Mouse (Mus musculus): ENCODE results near the gene Akap13. TPM values are rescaled to one million over a fixed set of nuclear protein-coding genes. Genes with fewer than 3 reads are reported as not detected.

The Akap13 gene
- polyA plus RNA-seq, 1 experiment: 51.8 TPM

DNA sequence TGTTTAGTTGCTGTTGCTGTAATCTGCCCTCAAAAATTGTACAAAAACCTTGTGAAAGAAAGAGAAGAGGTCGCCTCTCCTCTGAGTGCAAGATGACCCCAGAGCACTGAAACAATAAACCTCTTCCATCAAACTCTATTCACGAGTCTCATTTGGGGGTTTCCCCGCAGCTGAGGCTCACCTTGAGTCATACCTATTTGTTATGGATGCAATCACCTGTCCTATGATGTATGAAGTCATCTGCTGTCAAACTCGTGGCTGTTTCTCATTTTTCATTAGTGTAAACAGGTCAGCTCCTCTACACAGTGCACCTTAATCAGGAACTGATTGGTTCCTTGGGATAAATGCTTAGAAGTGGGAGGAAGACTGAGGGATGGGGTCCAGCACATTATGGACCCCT is 345.2 kb downstream of the Akap13 start:
- TF ChIP-seq CTCF (IDR thresholded peaks at IDR 0.05; ENCODE audit: borderline replicate concordance, insufficient read depth, low read length): no peak
- TF ChIP-seq POLR2A (IDR thresholded peaks at IDR 0.05; ENCODE audit: low read depth, low read length): no peak
- no peak overlapping the region for H3K4me3 ChIP-seq (ENCODE audit: insufficient read depth, low read length)
- H3K27ac ChIP-seq (ENCODE audit: insufficient read depth, low read length): no peak overlapping the region
- peaks cover 3% of the 10 kb centered on the region; the same call in 1 of the 2 replicates for H3K4me1 ChIP-seq (ENCODE audit: control insufficient read depth, insufficient read depth, low read length)

DNA sequence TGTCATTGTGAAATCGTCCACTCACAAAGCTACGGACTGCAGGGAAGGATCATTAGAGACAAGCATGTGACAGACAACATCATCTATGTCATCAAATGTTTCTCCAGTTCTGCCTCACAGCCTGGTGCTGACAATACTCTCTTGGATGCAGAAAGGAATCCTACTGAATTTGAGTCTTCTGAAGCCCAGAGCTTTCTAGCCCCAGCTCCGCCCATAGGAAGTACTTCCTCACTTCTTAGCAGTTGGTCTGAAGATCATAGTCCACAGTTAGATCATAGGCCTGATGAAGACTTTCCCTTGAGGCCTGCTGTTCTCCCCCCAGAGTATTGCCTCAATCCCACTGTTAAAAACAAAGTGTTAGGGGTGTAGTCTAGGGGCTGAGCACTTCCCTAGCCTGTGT is 345.7 kb downstream of the Akap13 start:
- no peak for TF ChIP-seq CTCF (IDR thresholded peaks at IDR 0.05; ENCODE audit: borderline replicate concordance, insufficient read depth, low read length)
- no peak for TF ChIP-seq POLR2A (IDR thresholded peaks at IDR 0.05; ENCODE audit: low read depth, low read length)
- Histone ChIP-seq H3K4me3 (ENCODE audit: insufficient read depth, low read length) (no peak overlapping the region), H3K4me1 (ENCODE audit: control insufficient read depth, insufficient read depth, low read length) (peaks cover 3% of the 10 kb centered on the region; the same call in 1 of the 2 replicates), H3K27ac (ENCODE audit: insufficient read depth, low read length) (no peak overlapping the region)

DNA sequence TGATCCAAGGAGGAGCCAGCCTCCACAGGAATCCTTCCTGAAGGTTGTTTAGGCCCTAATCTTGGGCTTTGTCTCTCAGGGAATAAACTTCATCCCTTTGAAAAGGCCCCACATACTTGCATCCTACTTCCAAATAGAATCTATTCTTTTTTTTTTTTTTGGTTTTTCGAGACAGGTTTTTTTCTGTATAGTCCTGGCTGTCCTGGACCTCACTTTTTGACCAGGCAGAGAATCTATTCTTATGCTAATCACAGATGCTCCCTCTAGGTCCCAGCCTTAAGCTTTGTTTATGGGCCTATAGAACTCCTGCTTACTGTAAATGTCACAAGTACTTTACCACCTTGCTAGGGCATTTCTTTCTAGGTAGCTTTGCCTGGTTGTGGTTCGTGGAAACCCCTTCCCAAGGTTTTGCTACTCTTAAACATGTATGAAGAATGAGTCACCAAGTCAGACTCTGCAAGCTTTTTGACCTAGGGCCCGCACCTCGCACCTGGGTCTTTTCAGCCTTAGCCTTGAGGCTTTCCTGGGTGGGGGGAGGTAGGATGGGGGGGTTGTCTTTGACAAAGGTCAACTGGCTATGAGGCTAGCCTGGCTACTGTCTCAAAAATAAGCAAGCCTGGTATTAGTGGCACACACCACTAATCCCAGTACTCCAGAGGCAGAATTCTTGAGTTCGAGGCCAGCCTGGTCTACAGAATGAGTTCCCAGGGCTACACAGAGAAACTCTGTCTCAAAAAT is 346.5 kb downstream of the Akap13 start:
- H3K27ac ChIP-seq (ENCODE audit: insufficient read depth, low read length): no peak overlapping the region
- H3K4me3 ChIP-seq (ENCODE audit: insufficient read depth, low read length): no peak overlapping the region
- TF ChIP-seq CTCF (IDR thresholded peaks at IDR 0.05; ENCODE audit: borderline replicate concordance, insufficient read depth, low read length): no peak
- no peak for TF ChIP-seq POLR2A (IDR thresholded peaks at IDR 0.05; ENCODE audit: low read depth, low read length)
- H3K4me1 ChIP-seq (ENCODE audit: control insufficient read depth, insufficient read depth, low read length): peaks cover under 1% of the 10 kb centered on the region; the same call in 1 of the 2 replicates

DNA sequence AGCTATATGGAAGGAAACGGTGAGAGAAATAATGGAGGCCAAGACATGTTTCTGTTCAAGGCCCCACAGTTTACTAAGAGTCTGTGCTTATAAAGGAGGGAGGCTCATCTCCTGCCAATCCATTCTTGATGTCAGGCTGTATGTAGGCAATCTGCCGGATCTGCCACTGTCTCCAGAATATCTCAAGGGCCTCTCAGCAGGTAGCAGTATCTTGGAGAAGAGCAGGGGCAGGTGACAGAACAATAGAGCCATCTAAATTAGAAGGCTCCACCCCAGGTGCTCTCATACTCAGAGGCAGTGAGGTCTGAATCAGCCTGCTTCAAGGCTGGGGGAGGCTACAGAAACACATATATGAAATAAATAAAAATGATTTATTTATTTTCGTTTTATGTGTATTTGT is 347.6 kb downstream of the Akap13 start:
- Histone ChIP-seq H3K4me1 (ENCODE audit: control insufficient read depth, insufficient read depth, low read length) (no peaks in the 10 kb centered on the region), H3K4me3 (ENCODE audit: insufficient read depth, low read length) (no peak overlapping the region), H3K27ac (ENCODE audit: insufficient read depth, low read length) (no peak overlapping the region)
- TF ChIP-seq POLR2A (IDR thresholded peaks at IDR 0.05; ENCODE audit: low read depth, low read length) (no peak), CTCF (IDR thresholded peaks at IDR 0.05; ENCODE audit: borderline replicate concordance, insufficient read depth, low read length) (no peak)

Other genes with a start within 250 kb of the Akap13 start
- 0.16 TPM in 1 of 2 replicates, not detected in the other for gene Sv2b, start 146.3 kb upstream of the Akap13 start, polyA plus RNA-seq (2011; ENCODE audit: insufficient read length, low read depth, missing spikeins)